ENCODE assay signal across 26 mouse cellular contexts in the genomic region with DNA sequence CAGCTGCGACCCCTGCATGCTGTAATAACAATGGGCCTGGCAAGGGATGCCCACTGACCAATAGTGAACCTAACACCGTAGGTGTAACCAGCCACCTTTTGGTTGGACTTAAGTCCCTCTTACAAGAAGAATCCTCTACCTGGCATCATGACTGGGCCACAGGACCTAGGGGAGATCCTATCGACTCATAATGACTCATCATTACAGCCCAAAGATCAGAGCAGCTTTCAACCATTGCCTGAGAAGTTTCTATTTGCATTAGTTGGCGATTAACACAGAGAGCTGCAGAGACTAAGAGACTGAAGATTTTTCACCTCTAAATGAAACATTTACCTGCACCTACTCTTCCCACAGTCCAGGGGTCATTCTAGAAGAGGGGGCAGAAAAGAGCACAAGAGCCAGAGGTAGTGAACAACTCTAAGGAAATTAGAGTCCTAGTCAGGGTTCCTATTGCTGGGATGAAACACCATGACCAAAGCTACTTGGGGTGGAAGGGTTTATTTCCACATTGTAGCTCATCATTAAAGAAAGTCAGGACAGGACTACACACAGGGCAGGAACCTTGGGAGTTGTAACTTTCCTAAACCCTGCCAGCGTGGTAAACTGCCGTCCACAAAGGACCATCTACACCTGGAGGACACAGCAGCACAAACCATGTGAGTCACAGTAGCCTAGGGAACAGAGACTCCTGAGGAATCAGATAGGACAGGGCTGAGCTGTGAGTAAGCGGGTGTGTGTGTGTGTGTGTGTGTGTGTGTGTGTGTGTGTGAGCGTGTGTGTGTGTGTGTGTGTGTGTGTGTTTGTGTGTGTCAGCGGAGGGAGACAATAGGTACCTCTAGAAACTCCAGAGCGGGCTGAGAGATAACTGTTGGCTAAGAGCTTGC. TPM values are rescaled to one million over a fixed set of nuclear protein-coding genes. Genes with fewer than 3 reads are reported as not detected.
DNase-seq lines count a peak whose midpoint lies in the region; ATAC-seq and TF ChIP-seq lines count a peak whose summit lies in the region.
"Had no signal": no experiment of that assay in that cellular context is flagged by ENCODE, and none has a peak within 500 bp of the region (broad histone marks: within the 10 kb centered on the region; RNA-seq: fewer than 3 reads in every experiment).

No protein-coding gene starts in this region.

- H3K9me3 ChIP-seq in kidney, postnatal 0 days (replicated peaks; ENCODE audit: low read length): no peaks in the 10 kb centered on the region
- no peaks in the 10 kb centered on the region for H3K9me3 ChIP-seq in intestine, embryonic 14.5 days (ENCODE audit: control insufficient read depth, low read length)
- no peaks in the 10 kb centered on the region for H3K9me3 ChIP-seq in liver, embryonic 13.5 days (replicated peaks)
- H3K9me3 ChIP-seq in stomach, embryonic 16.5 days (replicated peaks; ENCODE audit: control insufficient read depth, low read length): no peaks in the 10 kb centered on the region
- no peaks in the 10 kb centered on the region for H3K9me3 ChIP-seq in forebrain, embryonic 10.5 days
- H3K9me3 ChIP-seq: heart, embryonic 15.5 days; limb, embryonic 10.5 days; midbrain, embryonic 10.5 days; neural tube, embryonic 13.5 days had no signal

- H3K4me2 ChIP-seq in kidney, postnatal 0 days (ENCODE audit: low read length): no peak overlapping the region
- H3K4me2 ChIP-seq in intestine, embryonic 14.5 days (ENCODE audit: low read length): no peak overlapping the region
- no peak overlapping the region for H3K4me2 ChIP-seq in liver, embryonic 13.5 days
- no peak overlapping the region for H3K4me2 ChIP-seq in stomach, embryonic 16.5 days (ENCODE audit: low read depth, low read length)
- H3K4me2 ChIP-seq: heart, embryonic 15.5 days; hindbrain, embryonic 14.5 days; neural tube, embryonic 13.5 days had no signal

- no peak for TF ChIP-seq CTCF in kidney, postnatal 0 days (IDR thresholded peaks at IDR 0.05; ENCODE audit: low read depth)

- no peaks in the 10 kb centered on the region for H3K36me3 ChIP-seq in kidney, postnatal 0 days (ENCODE audit: insufficient read depth, low read length)
- H3K36me3 ChIP-seq in intestine, embryonic 14.5 days (ENCODE audit: control insufficient read depth, insufficient read depth, low read length): no peaks in the 10 kb centered on the region
- peaks cover 7% of the 10 kb centered on the region for H3K36me3 ChIP-seq in liver, embryonic 13.5 days
- no peaks in the 10 kb centered on the region for H3K36me3 ChIP-seq in stomach, embryonic 16.5 days (ENCODE audit: control insufficient read depth, insufficient read depth, low read length)
- H3K36me3 ChIP-seq in forebrain, embryonic 10.5 days (replicated peaks): no peaks in the 10 kb centered on the region
- H3K36me3 ChIP-seq: heart, embryonic 15.5 days; limb, embryonic 10.5 days; midbrain, embryonic 10.5 days; neural tube, embryonic 13.5 days had no signal

- DNase-seq in kidney, postnatal 0 days (ENCODE audit: low spot score): peak; percentile 15
- no peak for DNase-seq in kidney, postnatal 10 days
- DNase-seq in intestine, embryonic 14.5 days (ENCODE audit: low spot score): no peak
- DNase-seq in liver, embryonic 13.5 days: no peak
- DNase-seq in cerebellum, adult 11-12 months: no peak
- no peak for DNase-seq in forebrain, embryonic 10.5 days (ENCODE audit: extremely low spot score, low spot score)
- DNase-seq in ovary, adult 18-20 months (ENCODE audit: low spot score): no peak
- DNase-seq: adrenal gland, postnatal 25 days; cerebellum, postnatal 10 days; forebrain, postnatal 0 days; heart, postnatal 4 days; lung, adult 18-20 months; lung, postnatal 10 days; right cerebral cortex, adult 18-20 months; right cerebral cortex, postnatal 4 days had no signal

- H3K9ac ChIP-seq in kidney, postnatal 0 days (ENCODE audit: low read depth, low read length): no peak overlapping the region
- no peak overlapping the region for H3K9ac ChIP-seq in intestine, embryonic 14.5 days (ENCODE audit: low read length)
- no peak overlapping the region for H3K9ac ChIP-seq in liver, embryonic 13.5 days
- no peak overlapping the region for H3K9ac ChIP-seq in stomach, embryonic 16.5 days (ENCODE audit: low read length)
- H3K9ac ChIP-seq: forebrain, postnatal 0 days; heart, embryonic 15.5 days; hindbrain, embryonic 14.5 days; neural tube, embryonic 13.5 days had no signal

- H3K4me3 ChIP-seq in kidney, postnatal 0 days (replicated peaks; ENCODE audit: low read depth, low read length): no peak overlapping the region
- H3K4me3 ChIP-seq in intestine, embryonic 14.5 days (ENCODE audit: low read depth, low read length): no peak overlapping the region
- H3K4me3 ChIP-seq in liver, embryonic 13.5 days (replicated peaks): no peak overlapping the region
- H3K4me3 ChIP-seq in stomach, embryonic 16.5 days (replicated peaks; ENCODE audit: low read length): no peak overlapping the region
- no peak overlapping the region for H3K4me3 ChIP-seq in forebrain, embryonic 10.5 days
- H3K4me3 ChIP-seq: heart, embryonic 15.5 days; limb, embryonic 10.5 days; midbrain, embryonic 10.5 days; myocyte; neural tube, embryonic 13.5 days had no signal

- peak; percentile 84 for ATAC-seq in kidney, postnatal 0 days (replicated peaks; ENCODE audit: low FRiP score, low read depth)
- peak; percentile 76 for ATAC-seq in intestine, embryonic 14.5 days (replicated peaks; ENCODE audit: low FRiP score, low TSS enrichment, low read depth)
- peak; percentile 14; the same call in 1 of the 2 replicates for ATAC-seq in liver, embryonic 13.5 days (ENCODE audit: low read depth)
- peak; percentile 69; the same call in 1 of the 2 replicates for ATAC-seq in stomach, embryonic 16.5 days (ENCODE audit: insufficient read depth, low FRiP score)
- ATAC-seq: forebrain, postnatal 0 days; midbrain, embryonic 16.5 days had no signal

- no peaks in the 10 kb centered on the region for H3K27me3 ChIP-seq in kidney, postnatal 0 days (ENCODE audit: insufficient read depth, low read length)
- no peaks in the 10 kb centered on the region for H3K27me3 ChIP-seq in intestine, embryonic 14.5 days (replicated peaks; ENCODE audit: control insufficient read depth, insufficient read depth, low read length)
- no peaks in the 10 kb centered on the region for H3K27me3 ChIP-seq in liver, embryonic 13.5 days
- no peaks in the 10 kb centered on the region for H3K27me3 ChIP-seq in stomach, embryonic 16.5 days (ENCODE audit: control insufficient read depth, insufficient read depth, low read length)
- no peaks in the 10 kb centered on the region for H3K27me3 ChIP-seq in forebrain, embryonic 10.5 days (ENCODE audit: poor library complexity, severe bottlenecking)
- H3K27me3 ChIP-seq: heart, embryonic 15.5 days; neural tube, embryonic 13.5 days had no signal

- H3K4me1 ChIP-seq in kidney, postnatal 0 days (replicated peaks; ENCODE audit: insufficient read depth, low read length): no peaks in the 10 kb centered on the region
- no peaks in the 10 kb centered on the region for H3K4me1 ChIP-seq in intestine, embryonic 14.5 days (replicated peaks; ENCODE audit: control insufficient read depth, insufficient read depth, low read length)
- H3K4me1 ChIP-seq in liver, embryonic 13.5 days (replicated peaks): peaks cover 26% of the 10 kb centered on the region
- H3K4me1 ChIP-seq in stomach, embryonic 16.5 days (ENCODE audit: control insufficient read depth, insufficient read depth, low read length): no peaks in the 10 kb centered on the region
- no peaks in the 10 kb centered on the region for H3K4me1 ChIP-seq in forebrain, embryonic 10.5 days
- H3K4me1 ChIP-seq: heart, embryonic 15.5 days; limb, embryonic 10.5 days; midbrain, embryonic 10.5 days; neural tube, embryonic 13.5 days had no signal

- 0 out of 2 replicates have a peak overlapping the region, but pooled peaks have one; percentile 8 for H3K27ac ChIP-seq in kidney, postnatal 0 days
- H3K27ac ChIP-seq in intestine, embryonic 14.5 days (ENCODE audit: low read depth): peak overlapping the region; percentile 3; the same call in 1 of the 2 replicates
- no peak overlapping the region for H3K27ac ChIP-seq in liver, embryonic 13.5 days
- no peak overlapping the region for H3K27ac ChIP-seq in stomach, embryonic 16.5 days (ENCODE audit: low read length)
- H3K27ac ChIP-seq in forebrain, embryonic 10.5 days: no peak overlapping the region
- H3K27ac ChIP-seq: heart, embryonic 15.5 days; hindbrain, embryonic 14.5 days; limb, embryonic 10.5 days; midbrain, embryonic 10.5 days; neural tube, embryonic 13.5 days had no signal

- 73% methylated on average over 10 of the region's 10 CpGs for WGBS in kidney, postnatal 0 days
- WGBS in intestine, embryonic 14.5 days: 74% methylated on average over 10 of the region's 10 CpGs
- 61% methylated on average over 10 of the region's 10 CpGs for WGBS in liver, embryonic 13.5 days (ENCODE audit: insufficient replicate concordance)
- 59% methylated on average over 10 of the region's 10 CpGs for WGBS in stomach, embryonic 16.5 days
- WGBS in forebrain, embryonic 10.5 days: 88% methylated on average over 10 of the region's 10 CpGs

RNA-seq across cellular contexts. Expression of a gene that starts 8.1 kb away (rescaled TPM):
- 0.08 and 0.09 TPM in 2 replicates for polyA plus RNA-seq in kidney, postnatal 0 days (2015; fragmentation: Nextera tagmentation; extraction: Ambion mirVana)
- polyA plus RNA-seq in intestine, embryonic 14.5 days (2014; fragmentation: Nextera tagmentation; extraction: Ambion mirVana): 0.19 TPM in 1 of 2 replicates, not detected in the other
- polyA plus RNA-seq in liver, embryonic 13.5 days (2015; fragmentation: Nextera tagmentation; extraction: Ambion mirVana): 1.4 and 1.8 TPM in 2 replicates
- 0.31 and 0.53 TPM in 2 replicates for polyA plus RNA-seq in stomach, embryonic 16.5 days (2015; fragmentation: Nextera tagmentation; extraction: Ambion mirVana)
- 0.15 and 0.16 TPM in 2 replicates for polyA plus RNA-seq in forebrain, embryonic 10.5 days (2016; fragmentation: Nextera tagmentation; extraction: Ambion mirVana)
- polyA plus RNA-seq: forebrain, postnatal 0 days; heart, embryonic 15.5 days; midbrain, embryonic 16.5 days; myocyte; neural tube, embryonic 13.5 days; stomach, embryonic 14.5 days had no signal

RNA-seq across cellular contexts. Expression of a gene that starts 25.9 kb away (rescaled TPM):
- 2.0 and 2.9 TPM in 2 replicates for polyA plus RNA-seq in kidney, postnatal 0 days (2015; fragmentation: Nextera tagmentation; extraction: Ambion mirVana)
- 0.66 and 0.70 TPM in 2 replicates for polyA plus RNA-seq in intestine, embryonic 14.5 days (2014; fragmentation: Nextera tagmentation; extraction: Ambion mirVana)
- polyA plus RNA-seq in liver, embryonic 13.5 days (2015; fragmentation: Nextera tagmentation; extraction: Ambion mirVana): 98.2 and 119 TPM in 2 replicates
- polyA plus RNA-seq in stomach, embryonic 16.5 days (2015; fragmentation: Nextera tagmentation; extraction: Ambion mirVana): 17.0 and 19.5 TPM in 2 replicates
- polyA plus RNA-seq in forebrain, embryonic 10.5 days (2016; fragmentation: Nextera tagmentation; extraction: Ambion mirVana): 0.30 TPM in 1 of 2 replicates, not detected in the other
- polyA plus RNA-seq: forebrain, embryonic 11.5 days; midbrain, embryonic 10.5 days had no signal

RNA-seq across cellular contexts. Expression of a gene that starts 46.2 kb away (rescaled TPM):
- 37.6 and 40.4 TPM in 2 replicates for polyA plus RNA-seq in kidney, postnatal 0 days (2015; fragmentation: Nextera tagmentation; extraction: Ambion mirVana)
- polyA plus RNA-seq in intestine, embryonic 14.5 days (2014; fragmentation: Nextera tagmentation; extraction: Ambion mirVana): 34.1 and 37.1 TPM in 2 replicates
- 13.7 and 15.2 TPM in 2 replicates for polyA plus RNA-seq in liver, embryonic 13.5 days (2015; fragmentation: Nextera tagmentation; extraction: Ambion mirVana)
- polyA plus RNA-seq in stomach, embryonic 16.5 days (2015; fragmentation: Nextera tagmentation; extraction: Ambion mirVana): 50.0 and 52.0 TPM in 2 replicates
- polyA plus RNA-seq in forebrain, embryonic 10.5 days (2016; fragmentation: Nextera tagmentation; extraction: Ambion mirVana): 22.7 and 22.8 TPM in 2 replicates

RNA-seq across cellular contexts. Expression of a gene that starts 47.2 kb away (rescaled TPM):
- 40.8 and 43.6 TPM in 2 replicates for polyA plus RNA-seq in kidney, postnatal 0 days (2015; fragmentation: Nextera tagmentation; extraction: Ambion mirVana)
- 40.5 and 41.6 TPM in 2 replicates for polyA plus RNA-seq in intestine, embryonic 14.5 days (2014; fragmentation: Nextera tagmentation; extraction: Ambion mirVana)
- polyA plus RNA-seq in liver, embryonic 13.5 days (2015; fragmentation: Nextera tagmentation; extraction: Ambion mirVana): 10.4 and 11.9 TPM in 2 replicates
- polyA plus RNA-seq in stomach, embryonic 16.5 days (2015; fragmentation: Nextera tagmentation; extraction: Ambion mirVana): 45.4 and 46.9 TPM in 2 replicates
- 43.8 and 49.9 TPM in 2 replicates for polyA plus RNA-seq in forebrain, embryonic 10.5 days (2016; fragmentation: Nextera tagmentation; extraction: Ambion mirVana)

RNA-seq across cellular contexts. Expression of a gene that starts 52.5 kb away (rescaled TPM):
- 0.28 TPM in 1 of 2 replicates, not detected in the other for polyA plus RNA-seq in kidney, postnatal 0 days (2015; fragmentation: Nextera tagmentation; extraction: Ambion mirVana)
- polyA plus RNA-seq in intestine, embryonic 14.5 days (2014; fragmentation: Nextera tagmentation; extraction: Ambion mirVana): not detected in 2 replicates
- not detected in 2 replicates for polyA plus RNA-seq in liver, embryonic 13.5 days (2015; fragmentation: Nextera tagmentation; extraction: Ambion mirVana)
- 0.17 TPM in 1 of 2 replicates, not detected in the other for polyA plus RNA-seq in stomach, embryonic 16.5 days (2015; fragmentation: Nextera tagmentation; extraction: Ambion mirVana)
- polyA plus RNA-seq in forebrain, embryonic 10.5 days (2016; fragmentation: Nextera tagmentation; extraction: Ambion mirVana): not detected in 2 replicates
- polyA plus RNA-seq: embryonic facial prominence, embryonic 11.5 days; forebrain, embryonic 11.5 days; heart, embryonic 15.5 days; limb, embryonic 10.5 days; midbrain, embryonic 10.5 days; myocyte; stomach, embryonic 14.5 days had no signal

Comparison
In these comparisons a context has a peak if more than half of its experiments do, and no peak if none do; other contexts are left out.
1. ATAC-seq: peak in every context shown above with its lines; median percentile 84 in kidney, postnatal 0 days; 76 in intestine, embryonic 14.5 days; 69 in stomach, embryonic 16.5 days; 14 in liver, embryonic 13.5 days.
2. H3K27ac ChIP-seq: peak in kidney, postnatal 0 days (single experiment) and intestine, embryonic 14.5 days (single experiment); none in liver, embryonic 13.5 days (single experiment), stomach, embryonic 16.5 days (single experiment) and forebrain, embryonic 10.5 days (single experiment).